In the genomic region with DNA sequence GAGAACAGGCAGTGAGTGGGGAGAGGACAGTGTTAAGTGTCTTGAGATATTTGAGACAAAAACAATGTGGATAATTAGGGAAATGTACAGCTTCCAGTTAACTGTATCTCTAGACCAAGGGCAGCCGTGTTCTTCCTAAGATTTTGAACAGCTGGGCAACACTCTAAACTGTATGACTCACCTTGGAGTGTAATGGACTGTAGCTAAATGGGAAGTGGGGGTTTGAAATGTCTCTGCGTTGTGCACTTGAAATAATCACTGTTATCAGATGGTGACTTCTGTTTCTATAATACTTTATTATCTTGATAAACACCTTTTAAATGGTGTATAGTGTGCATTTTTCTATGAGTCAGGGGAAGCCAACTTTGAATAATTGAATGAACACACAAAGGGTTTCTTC, we compare ENCODE assay signal across 26 mouse cellular contexts. TPM values are rescaled to one million over a fixed set of nuclear protein-coding genes. Genes with fewer than 3 reads are reported as not detected.
A peak's percentile ranks its signal among the peaks of the same experiment; 100 is the strongest.
DNase-seq lines count a peak whose midpoint lies in the region; ATAC-seq and TF ChIP-seq lines count a peak whose summit lies in the region.
"Had no signal": no experiment of that assay in that cellular context is flagged by ENCODE, and none has a peak within 500 bp of the region (broad histone marks: within the 10 kb centered on the region; RNA-seq: fewer than 3 reads in every experiment).

No protein-coding gene starts in this region.

- peak overlapping the region; percentile 76 for H3K4me2 ChIP-seq in hindbrain, embryonic 14.5 days (replicated peaks)
- no peak overlapping the region for H3K4me2 ChIP-seq in hindbrain, embryonic 11.5 days (replicated peaks; ENCODE audit: low read depth, low read length)
- peak overlapping the region; percentile 70 for H3K4me2 ChIP-seq in neural tube, embryonic 13.5 days
- peak overlapping the region; percentile 70 for H3K4me2 ChIP-seq in hindbrain, postnatal 0 days (ENCODE audit: low read depth, low read length)
- H3K4me2 ChIP-seq in neural tube, embryonic 15.5 days = peak overlapping the region; percentile 59
- H3K4me2 ChIP-seq: forebrain, embryonic 12.5 days; heart, embryonic 11.5 days; kidney, embryonic 15.5 days; liver, embryonic 12.5 days had no signal

- DNase-seq in hindbrain, embryonic 14.5 days (ENCODE audit: low spot score) = no peak
- DNase-seq in hindbrain, embryonic 11.5 days (ENCODE audit: low spot score) = no peak
- no peak for DNase-seq in neural tube, embryonic 10.5 days (ENCODE audit: extremely low spot score, low spot score)
- no peak for DNase-seq in hindbrain, postnatal 0 days (ENCODE audit: low spot score)
- no peak for DNase-seq in kidney, postnatal 4 days
- DNase-seq: adrenal gland, postnatal 10 days; cerebellum, postnatal 14 days; gastrocnemius, postnatal 25 days; heart, adult 18-20 months; heart, postnatal 36 days; kidney, adult 18-20 months; kidney, postnatal 25 days; layer of hippocampus, postnatal 36 days; left cerebral cortex, postnatal 4 days; liver, postnatal 0 days; lung, postnatal 36 days; thymus, postnatal 4 days had no signal

- no peak for ATAC-seq in hindbrain, embryonic 14.5 days (ENCODE audit: low FRiP score)
- ATAC-seq in hindbrain, embryonic 11.5 days (ENCODE audit: low FRiP score) = no peak
- ATAC-seq in neural tube, embryonic 13.5 days (ENCODE audit: low read depth) = no peak
- no peak for ATAC-seq in hindbrain, postnatal 0 days
- no peak for ATAC-seq in neural tube, embryonic 15.5 days (ENCODE audit: low FRiP score)
- no peak for ATAC-seq in cerebellum, adult (ENCODE audit: insufficient number of reproducible peaks, low FRiP score, low TSS enrichment)
- ATAC-seq: inflammation-experienced regulatory T-cells, adult 6 months; liver, embryonic 12.5 days; liver, postnatal 0 days had no signal

- H3K9me3 ChIP-seq in hindbrain, embryonic 14.5 days (ENCODE audit: control insufficient read depth, low read length) = no peaks in the 10 kb centered on the region
- H3K9me3 ChIP-seq in hindbrain, embryonic 11.5 days (ENCODE audit: control insufficient read depth, low read length) = no peaks in the 10 kb centered on the region
- H3K9me3 ChIP-seq in neural tube, embryonic 13.5 days = no peaks in the 10 kb centered on the region
- H3K9me3 ChIP-seq in hindbrain, postnatal 0 days (ENCODE audit: low read length) = no peaks in the 10 kb centered on the region
- H3K9me3 ChIP-seq in neural tube, embryonic 15.5 days (replicated peaks) = no peaks in the 10 kb centered on the region
- H3K9me3 ChIP-seq: forebrain, embryonic 12.5 days; kidney, embryonic 15.5 days; liver, embryonic 12.5 days had no signal

- 63% methylated on average over 2 of the region's 2 CpGs for WGBS in hindbrain, embryonic 14.5 days
- WGBS in hindbrain, embryonic 11.5 days = 75% methylated on average over 2 of the region's 2 CpGs
- WGBS in neural tube, embryonic 13.5 days = 58% methylated on average over 2 of the region's 2 CpGs
- WGBS in hindbrain, postnatal 0 days = 57% methylated on average over 2 of the region's 2 CpGs
- WGBS in neural tube, embryonic 15.5 days = 40% methylated on average over 2 of the region's 2 CpGs

- TF ChIP-seq CTCF in hindbrain, postnatal 0 days (IDR thresholded peaks at IDR 0.05; ENCODE audit: low read depth) = no peak

- no peaks in the 10 kb centered on the region for H3K36me3 ChIP-seq in hindbrain, embryonic 14.5 days (replicated peaks; ENCODE audit: control insufficient read depth, insufficient read depth)
- no peaks in the 10 kb centered on the region for H3K36me3 ChIP-seq in hindbrain, embryonic 11.5 days (ENCODE audit: control insufficient read depth, insufficient read depth, low read length)
- no peaks in the 10 kb centered on the region for H3K36me3 ChIP-seq in neural tube, embryonic 13.5 days
- H3K36me3 ChIP-seq in hindbrain, postnatal 0 days (ENCODE audit: insufficient read depth, low read length) = no peaks in the 10 kb centered on the region
- H3K36me3 ChIP-seq in neural tube, embryonic 15.5 days = no peaks in the 10 kb centered on the region
- H3K36me3 ChIP-seq: forebrain, embryonic 12.5 days; kidney, embryonic 15.5 days; liver, embryonic 12.5 days had no signal

- no peaks in the 10 kb centered on the region for H3K27me3 ChIP-seq in hindbrain, embryonic 14.5 days (ENCODE audit: control insufficient read depth, insufficient read depth, low read length)
- H3K27me3 ChIP-seq in hindbrain, embryonic 11.5 days (ENCODE audit: control insufficient read depth, insufficient read depth, low read length) = no peaks in the 10 kb centered on the region
- no peaks in the 10 kb centered on the region for H3K27me3 ChIP-seq in neural tube, embryonic 13.5 days
- no peaks in the 10 kb centered on the region for H3K27me3 ChIP-seq in hindbrain, postnatal 0 days (ENCODE audit: insufficient read depth, low read length)
- no peaks in the 10 kb centered on the region for H3K27me3 ChIP-seq in neural tube, embryonic 15.5 days (replicated peaks)
- H3K27me3 ChIP-seq: forebrain, embryonic 12.5 days; liver, embryonic 12.5 days had no signal

- H3K4me1 ChIP-seq in hindbrain, embryonic 14.5 days (replicated peaks; ENCODE audit: control insufficient read depth, insufficient read depth, low read length) = peaks cover 19% of the 10 kb centered on the region
- no peaks in the 10 kb centered on the region for H3K4me1 ChIP-seq in hindbrain, embryonic 11.5 days (replicated peaks; ENCODE audit: control insufficient read depth, insufficient read depth, low read length)
- H3K4me1 ChIP-seq in neural tube, embryonic 13.5 days (replicated peaks) = peaks cover 31% of the 10 kb centered on the region
- H3K4me1 ChIP-seq in hindbrain, postnatal 0 days (ENCODE audit: insufficient read depth, low read length) = no peaks in the 10 kb centered on the region
- H3K4me1 ChIP-seq in neural tube, embryonic 15.5 days = peaks cover 21% of the 10 kb centered on the region
- H3K4me1 ChIP-seq: liver, embryonic 12.5 days had no signal

- no peak overlapping the region for H3K27ac ChIP-seq in hindbrain, embryonic 14.5 days
- no peak overlapping the region for H3K27ac ChIP-seq in hindbrain, embryonic 11.5 days (ENCODE audit: low read depth, low read length)
- H3K27ac ChIP-seq in neural tube, embryonic 13.5 days (replicated peaks) = no peak overlapping the region
- no peak overlapping the region for H3K27ac ChIP-seq in hindbrain, postnatal 0 days
- H3K27ac ChIP-seq in neural tube, embryonic 15.5 days (replicated peaks) = no peak overlapping the region
- H3K27ac ChIP-seq: forebrain, embryonic 12.5 days; kidney, embryonic 15.5 days; liver, embryonic 12.5 days had no signal

- no peak overlapping the region for H3K9ac ChIP-seq in hindbrain, embryonic 14.5 days
- no peak overlapping the region for H3K9ac ChIP-seq in hindbrain, embryonic 11.5 days (ENCODE audit: low read depth, low read length)
- no peak overlapping the region for H3K9ac ChIP-seq in neural tube, embryonic 13.5 days
- H3K9ac ChIP-seq in hindbrain, postnatal 0 days (replicated peaks; ENCODE audit: low read length) = no peak overlapping the region
- no peak overlapping the region for H3K9ac ChIP-seq in neural tube, embryonic 15.5 days (replicated peaks)
- H3K9ac ChIP-seq: forebrain, embryonic 12.5 days; kidney, embryonic 15.5 days; liver, embryonic 12.5 days; liver, postnatal 0 days had no signal

- H3K4me3 ChIP-seq in hindbrain, embryonic 14.5 days (replicated peaks; ENCODE audit: low read length) = no peak overlapping the region
- H3K4me3 ChIP-seq in hindbrain, embryonic 11.5 days (ENCODE audit: low read depth, low read length) = no peak overlapping the region
- H3K4me3 ChIP-seq in neural tube, embryonic 13.5 days = no peak overlapping the region
- peak overlapping the region; percentile 4; the same call in 1 of the 2 replicates for H3K4me3 ChIP-seq in hindbrain, postnatal 0 days (ENCODE audit: low read length)
- no peak overlapping the region for H3K4me3 ChIP-seq in neural tube, embryonic 15.5 days (replicated peaks)
- H3K4me3 ChIP-seq: erythroblast, embryonic 14.5 days; forebrain, embryonic 12.5 days; kidney, embryonic 15.5 days; liver, embryonic 12.5 days had no signal

RNA-seq across cellular contexts. Expression of gene Lrrn3, which starts 4.7 kb away (rescaled TPM):
- 102 and 121 TPM in 2 replicates for polyA plus RNA-seq in hindbrain, embryonic 14.5 days (2014; fragmentation: Nextera tagmentation; extraction: Ambion mirVana)
- polyA plus RNA-seq in hindbrain, embryonic 11.5 days (2014; fragmentation: Nextera tagmentation; extraction: Ambion mirVana) = 43.3 and 43.7 TPM in 2 replicates
- polyA plus RNA-seq in neural tube, embryonic 13.5 days (2015; fragmentation: Nextera tagmentation; extraction: Ambion mirVana) = 95.4 and 97.8 TPM in 2 replicates
- 75.0 and 79.3 TPM in 2 replicates for total RNA-seq in hindbrain, postnatal 0 days (2014; rRNA removed)
- polyA plus RNA-seq in hindbrain, postnatal 0 days (2015; fragmentation: Nextera tagmentation; extraction: Ambion mirVana) = 77.1 and 77.4 TPM in 2 replicates
- polyA plus RNA-seq in neural tube, embryonic 15.5 days (2015; fragmentation: Nextera tagmentation; extraction: Ambion mirVana) = 71.7 and 82.9 TPM in 2 replicates
- polyA plus RNA-seq: erythroblast, embryonic 14.5 days had no signal
